Mouse (Mus musculus): ENCODE measurements around the gene Phf12. TPM values are rescaled to one million over a fixed set of nuclear protein-coding genes. Genes with fewer than 3 reads are reported as not detected.

Phf12 gene
- polyA plus RNA-seq, 1 experiment: 9.6 TPM

- Histone ChIP-seq H3K4me1 (ENCODE audit: control insufficient read depth, insufficient read depth, insufficient read length, low read length) (no peaks in the 10 kb centered on the region), H3K4me3 (ENCODE audit: insufficient read depth, low read depth, low read length) (no peak overlapping the region), H3K27ac (replicated peaks; ENCODE audit: low read depth, low read length) (no peak overlapping the region)
Measured at GRCm38 (mm10) chr11:78069130-78069529, 86.6 kb downstream of the Phf12 start.

- no peak overlapping the region for H3K4me3 ChIP-seq (ENCODE audit: insufficient read depth, low read depth, low read length)
- H3K27ac ChIP-seq (replicated peaks; ENCODE audit: low read depth, low read length): no peak overlapping the region
- no peaks in the 10 kb centered on the region for H3K4me1 ChIP-seq (ENCODE audit: control insufficient read depth, insufficient read depth, insufficient read length, low read length)
Measured at GRCm38 (mm10) chr11:78069646-78070045, 87.1 kb downstream of the Phf12 start.

- Histone ChIP-seq H3K4me3 (ENCODE audit: insufficient read depth, low read depth, low read length) (no peak overlapping the region), H3K4me1 (ENCODE audit: control insufficient read depth, insufficient read depth, insufficient read length, low read length) (no peaks in the 10 kb centered on the region), H3K27ac (replicated peaks; ENCODE audit: low read depth, low read length) (no peak overlapping the region)
Measured at GRCm38 (mm10) chr11:78071938-78072337, 89.4 kb downstream of the Phf12 start.

- H3K27ac ChIP-seq (replicated peaks; ENCODE audit: low read depth, low read length): no peak overlapping the region
- no peaks in the 10 kb centered on the region for H3K4me1 ChIP-seq (ENCODE audit: control insufficient read depth, insufficient read depth, insufficient read length, low read length)
- H3K4me3 ChIP-seq (ENCODE audit: insufficient read depth, low read depth, low read length): no peak overlapping the region
Measured at GRCm38 (mm10) chr11:78072425-78073130, 90.0 kb downstream of the Phf12 start.

- Histone ChIP-seq H3K4me1 (ENCODE audit: control insufficient read depth, insufficient read depth, insufficient read length, low read length) (no peaks in the 10 kb centered on the region), H3K27ac (replicated peaks; ENCODE audit: low read depth, low read length) (no peak overlapping the region), H3K4me3 (ENCODE audit: insufficient read depth, low read depth, low read length) (no peak overlapping the region)
Measured at GRCm38 (mm10) chr11:78073577-78074276, 91.2 kb downstream of the Phf12 start.

GRCm38 (mm10) chr11:78074277-78074652 is 91.7 kb downstream of the Phf12 start:
- no peak overlapping the region for H3K27ac ChIP-seq (replicated peaks; ENCODE audit: low read depth, low read length)
- H3K4me1 ChIP-seq (ENCODE audit: control insufficient read depth, insufficient read depth, insufficient read length, low read length): no peaks in the 10 kb centered on the region
- no peak overlapping the region for H3K4me3 ChIP-seq (ENCODE audit: insufficient read depth, low read depth, low read length)

GRCm38 (mm10) chr11:78074666-78075065 is 92.1 kb downstream of the Phf12 start:
- no peak overlapping the region for H3K27ac ChIP-seq (replicated peaks; ENCODE audit: low read depth, low read length)
- H3K4me3 ChIP-seq (ENCODE audit: insufficient read depth, low read depth, low read length): no peak overlapping the region
- 0 out of 2 replicates have a peak, but pooled peaks cover 2% of the 10 kb centered on the region for H3K4me1 ChIP-seq (ENCODE audit: control insufficient read depth, insufficient read depth, insufficient read length, low read length)

Other genes starting within 250 kb of the Phf12 start
- gene Myo18a, start 219.5 kb upstream of the Phf12 start, polyA plus RNA-seq (2012; ENCODE audit: insufficient read depth, insufficient read length, missing spikeins): 17.4 and 18.2 TPM in 2 replicates
- not detected in 2 replicates for gene Gm10277, start 195.0 kb upstream of the Phf12 start, polyA plus RNA-seq (2012; ENCODE audit: insufficient read depth, insufficient read length, missing spikeins)
- not detected in 2 replicates for gene Pipox, start 88.7 kb upstream of the Phf12 start, polyA plus RNA-seq (2012; ENCODE audit: insufficient read depth, insufficient read length, missing spikeins)
- 0.44 TPM in 1 of 2 replicates, not detected in the other for gene Sez6, start 52.0 kb upstream of the Phf12 start, polyA plus RNA-seq (2012; ENCODE audit: insufficient read depth, insufficient read length, missing spikeins)
- gene Dhrs13, start 49.5 kb downstream of the Phf12 start, polyA plus RNA-seq (2012; ENCODE audit: insufficient read depth, insufficient read length, missing spikeins): 3.0 and 3.4 TPM in 2 replicates
- gene Flot2, start 55.2 kb downstream of the Phf12 start, polyA plus RNA-seq (2012; ENCODE audit: insufficient read depth, insufficient read length, missing spikeins): 74.4 and 110 TPM in 2 replicates
- 33.8 and 38.9 TPM in 2 replicates for gene Eral1, start 97.6 kb downstream of the Phf12 start, polyA plus RNA-seq (2012; ENCODE audit: insufficient read depth, insufficient read length, missing spikeins)
- 5.8 and 7.5 TPM in 2 replicates for gene Fam222b, start 111.9 kb downstream of the Phf12 start, polyA plus RNA-seq (2012; ENCODE audit: insufficient read depth, insufficient read length, missing spikeins)
- 45.7 and 47.5 TPM in 2 replicates for gene Traf4, start 182.8 kb downstream of the Phf12 start, polyA plus RNA-seq (2012; ENCODE audit: insufficient read depth, insufficient read length, missing spikeins)
- 3.2 and 6.3 TPM in 2 replicates for gene Nek8, start 193.9 kb downstream of the Phf12 start, polyA plus RNA-seq (2012; ENCODE audit: insufficient read depth, insufficient read length, missing spikeins)
- gene Tlcd1, start 194.0 kb downstream of the Phf12 start, polyA plus RNA-seq (2012; ENCODE audit: insufficient read depth, insufficient read length, missing spikeins): 77.2 and 118 TPM in 2 replicates
- gene Rpl23a, start 200.8 kb downstream of the Phf12 start, polyA plus RNA-seq (2012; ENCODE audit: insufficient read depth, insufficient read length, missing spikeins): 881 and 950 TPM in 2 replicates
- gene Rab34, start 205.7 kb downstream of the Phf12 start, polyA plus RNA-seq (2012; ENCODE audit: insufficient read depth, insufficient read length, missing spikeins): 61.8 and 78.8 TPM in 2 replicates
- 102 and 105 TPM in 2 replicates for gene Proca1, start 210.6 kb downstream of the Phf12 start, polyA plus RNA-seq (2012; ENCODE audit: insufficient read depth, insufficient read length, missing spikeins)